Mouse (Mus musculus) frontal cortex, postnatal 25 days (tissue): ENCODE measurements around the gene Zfp446.

Experiments
- DNase-seq, 2 experiments: peaks; one replicate each; pipeline ENCODE4 v3.0.0; 2022; ENCODE audit warnings: low spot score in 2 of 2

The Zfp446 gene

DNA sequence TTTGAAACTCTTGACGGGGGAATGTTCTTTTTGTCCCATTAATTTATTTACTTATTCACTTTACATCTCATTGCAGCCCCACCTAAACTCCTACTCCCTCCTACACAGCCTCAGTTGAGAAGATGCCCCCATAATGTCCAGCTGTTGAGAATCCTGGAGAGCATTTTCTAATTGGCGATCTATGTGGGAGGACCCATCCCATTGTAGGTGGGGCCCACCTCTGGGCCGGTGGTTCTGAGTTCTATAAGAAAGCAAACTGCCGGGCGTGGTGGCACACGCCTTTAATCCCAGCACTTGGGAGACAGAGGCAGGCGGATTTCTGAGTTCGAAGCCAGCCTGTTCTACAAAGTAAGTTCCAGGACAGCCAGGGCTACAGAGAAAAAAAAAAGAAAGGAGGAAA is 9.3 kb downstream of the Zfp446 start:
- DNase-seq, result no peak

DNA sequence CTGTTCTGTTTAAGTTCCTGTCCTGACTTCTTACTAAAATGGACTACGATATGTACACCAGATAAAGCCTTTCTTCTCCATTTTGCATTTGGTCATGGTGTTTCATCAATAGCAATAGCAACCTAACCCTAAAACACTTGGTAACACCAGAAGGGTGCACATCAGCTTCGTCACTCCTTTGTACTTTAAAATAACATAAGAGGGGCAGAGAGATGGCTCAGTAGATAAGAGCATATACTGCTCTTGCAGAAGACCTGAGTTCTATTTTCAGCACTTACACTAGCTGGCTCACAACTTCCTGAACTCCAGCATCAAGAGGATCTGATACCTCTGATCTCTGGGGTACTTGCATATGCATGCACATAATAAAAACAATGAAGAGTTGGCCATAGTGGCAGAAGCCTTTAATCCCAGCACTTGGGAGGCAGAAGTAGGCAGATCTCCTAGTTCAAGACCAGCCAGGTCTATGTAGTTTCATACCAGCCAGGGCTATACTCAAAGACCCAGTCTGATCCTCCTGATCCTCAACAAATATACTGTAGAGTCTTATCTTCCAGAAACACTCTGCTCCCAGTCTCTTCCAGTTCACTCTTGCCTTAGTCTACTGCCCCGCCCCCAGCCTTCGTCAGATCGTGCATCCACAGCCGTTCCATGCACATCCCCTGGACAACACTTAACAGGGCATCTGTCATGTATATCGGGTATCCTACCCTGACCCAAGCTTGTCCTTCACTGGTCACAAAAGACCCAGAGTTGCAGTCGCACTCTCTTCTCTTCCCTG is 10.0 kb downstream of the Zfp446 start:
- DNase-seq, result no peak

DNA sequence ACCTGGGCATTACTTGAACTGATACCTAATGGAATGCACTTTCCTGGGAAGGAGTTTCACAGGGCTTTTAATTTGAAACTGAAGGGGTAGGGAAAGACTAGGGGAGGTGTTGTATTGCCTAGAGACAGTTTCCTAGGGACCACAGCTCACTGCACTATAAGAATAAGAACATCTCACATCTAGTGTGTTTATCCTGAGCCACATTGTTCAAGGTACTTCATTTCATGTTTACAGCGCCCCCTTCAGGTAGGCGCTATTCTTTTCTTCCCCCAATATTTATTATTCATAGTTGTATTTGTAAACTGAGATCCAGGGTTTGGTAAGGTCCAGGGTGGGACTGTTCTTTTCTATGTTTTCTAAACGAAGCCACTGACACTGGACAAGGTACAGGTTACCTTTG is 14.6 kb downstream of the Zfp446 start:
- DNase-seq, result no peak

GRCm38 (mm10) chr7:12993148-12993547 is 15.5 kb downstream of the Zfp446 start:
- DNase-seq, result no peak

DNA sequence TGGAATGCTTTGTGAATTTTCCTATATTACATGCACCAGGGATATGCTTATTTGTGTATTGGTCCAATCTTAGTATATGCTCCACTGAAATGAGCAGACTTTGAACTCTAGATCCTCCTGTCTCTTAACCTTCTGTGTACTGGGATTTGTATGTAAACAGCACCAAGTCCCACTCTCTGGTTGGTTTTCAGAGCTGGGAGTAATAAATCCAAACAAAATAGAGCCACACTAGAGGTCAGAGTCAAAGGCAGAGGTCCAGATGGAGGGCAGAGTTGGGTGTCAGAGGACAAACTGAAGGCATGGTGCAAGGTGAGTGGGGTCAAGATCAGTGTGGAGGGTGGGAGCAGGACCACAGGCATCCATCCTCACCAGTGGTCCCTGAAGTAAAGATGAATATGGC is 18.2 kb downstream of the Zfp446 start:
- no peak for DNase-seq

- no peak for DNase-seq
Measured at GRCm38 (mm10) chr7:12997230-12997629, 19.6 kb downstream of the Zfp446 start.

GRCm38 (mm10) chr7:12998053-12998452 is 20.4 kb downstream of the Zfp446 start, which contains the start of gene Slc27a5:
Slc27a5 (minus strand) TSS chr7:12998192.
- no peak for DNase-seq

DNA sequence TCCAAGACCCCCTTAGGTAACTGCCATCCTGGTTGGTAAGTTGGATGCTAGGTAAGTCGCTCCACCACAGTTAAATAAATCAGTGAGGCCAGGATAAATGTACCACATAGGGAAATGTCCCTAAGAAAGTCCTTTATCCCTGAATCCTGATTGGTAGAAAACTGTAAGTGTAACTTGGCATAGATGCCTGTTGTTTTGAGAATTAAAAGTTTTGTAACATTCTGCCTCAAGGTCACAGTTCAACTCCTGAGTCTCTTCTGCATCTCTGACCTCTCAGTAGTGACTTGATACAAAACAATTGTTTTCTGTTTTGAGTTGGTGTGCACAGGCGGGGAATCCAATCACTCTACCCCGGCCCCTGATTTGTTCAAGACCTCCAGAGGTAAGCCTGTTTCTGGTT is 21.2 kb downstream of the Zfp446 start, which contains the start of gene Trim28:
TSS of gene Trim28 (plus strand) at position 264 of the 400 bp plus-strand sequence.
- no peak for DNase-seq

- DNase-seq, result no peak
Measured at GRCm38 (mm10) chr7:13001584-13001983, 23.9 kb downstream of the Zfp446 start.

DNA sequence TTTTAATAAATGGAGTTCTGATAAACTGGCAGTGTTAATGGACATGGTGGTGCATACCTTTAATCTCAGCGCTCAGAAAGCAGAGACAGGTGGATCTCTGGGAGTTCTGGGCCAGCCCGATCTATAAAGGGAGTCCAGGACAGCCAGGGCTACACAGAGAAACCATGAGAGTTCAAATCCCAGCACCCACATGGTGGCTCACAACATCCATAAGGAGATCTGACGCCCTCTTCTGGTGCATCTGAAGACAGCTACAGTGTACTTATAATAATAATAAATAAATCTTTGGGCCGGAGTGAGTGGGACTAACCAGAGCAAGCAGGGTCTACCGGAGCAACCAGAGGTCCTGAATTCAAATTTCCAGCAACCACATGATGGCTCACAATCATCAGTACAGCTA is 25.7 kb downstream of the Zfp446 start:
- no peak for DNase-seq

DNA sequence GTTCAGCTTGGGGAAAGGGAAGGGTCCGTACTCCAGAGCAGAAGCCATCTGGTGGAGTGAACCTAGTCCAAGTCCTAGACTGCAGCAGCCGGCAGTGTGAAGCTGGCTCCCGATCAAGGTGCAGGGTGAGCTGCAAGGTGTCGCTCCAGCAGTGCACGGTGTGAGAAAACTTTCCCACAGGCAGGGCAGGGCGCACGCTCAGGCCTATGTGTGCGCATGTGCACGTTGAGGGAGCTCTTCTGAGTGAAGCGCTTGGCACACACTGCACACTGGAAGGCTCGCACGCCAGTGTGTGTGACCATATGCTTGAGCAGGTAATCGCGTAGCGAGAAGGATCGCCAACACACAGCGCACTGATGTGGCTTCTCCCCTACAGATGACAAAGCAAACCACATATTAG is 28.4 kb downstream of the Zfp446 start:
- no peak for DNase-seq

DNA sequence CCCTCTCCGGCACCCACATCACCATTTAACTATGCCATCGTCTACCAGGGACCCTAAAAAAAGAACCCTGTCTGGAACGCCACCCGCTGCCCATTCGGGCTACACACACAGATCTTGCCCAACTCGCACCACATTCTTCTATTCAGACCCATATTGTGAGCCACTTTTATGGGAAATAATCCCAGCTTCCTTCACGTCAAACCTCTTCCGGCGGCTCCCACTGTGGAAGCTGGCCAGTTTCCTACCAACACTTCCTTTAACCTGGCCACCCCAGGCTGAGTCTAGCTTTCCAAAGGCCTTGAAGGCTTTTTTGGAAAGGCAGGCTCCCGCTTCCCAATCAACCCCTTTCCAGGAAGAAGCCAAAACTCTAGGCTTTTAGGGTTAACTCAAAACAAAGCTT is 28.9 kb downstream of the Zfp446 start:
- no peak for DNase-seq

DNA sequence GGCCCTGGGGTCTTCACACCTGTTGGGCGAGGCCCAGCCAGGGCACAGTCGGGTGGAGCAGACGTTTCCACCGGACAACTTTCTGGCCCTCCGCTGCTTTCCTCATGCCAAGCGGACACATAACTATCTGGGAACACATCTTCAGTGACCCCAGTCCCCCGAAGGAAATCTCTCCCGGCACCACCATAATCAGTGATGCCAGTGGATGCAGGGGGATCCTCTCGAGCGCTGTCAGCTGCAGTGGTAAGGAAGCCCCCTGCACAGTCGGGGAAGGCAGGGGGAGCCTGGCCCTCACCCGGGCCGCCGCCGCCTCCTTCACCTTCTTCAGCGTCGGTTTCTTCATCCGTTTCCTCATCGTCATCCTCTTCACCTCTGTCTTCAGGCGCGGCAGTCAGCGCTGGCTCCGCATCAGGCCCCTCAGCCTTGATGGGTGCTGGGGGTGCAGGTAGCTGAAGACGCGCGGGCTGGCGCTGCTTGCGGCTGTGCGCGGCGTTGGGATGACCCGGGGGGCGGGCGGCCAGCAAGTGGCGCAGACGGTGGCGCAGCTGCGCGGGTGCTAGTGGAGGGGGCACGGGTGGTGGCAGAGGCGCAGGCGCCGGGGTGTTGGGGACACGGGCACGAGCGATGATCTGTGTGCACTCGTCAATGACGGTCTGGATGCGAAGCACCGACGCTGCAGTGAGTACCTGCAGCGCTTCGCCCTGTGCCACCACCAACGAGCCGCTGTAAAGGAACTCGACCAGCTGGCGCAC is 29.9 kb downstream of the Zfp446 start:
- DNase-seq, result no peak

GRCm38 (mm10) chr7:13009143-13010004 is 31.7 kb downstream of the Zfp446 start:
- DNase-seq, result peak; percentile 90 to 93

GRCm38 (mm10) chr7:13010005-13010908 is 32.6 kb downstream of the Zfp446 start, which contains the start of gene Zbtb45:
Zbtb45 (minus strand) TSS chr7:13010034.
- no peak for DNase-seq

GRCm38 (mm10) chr7:13013671-13014070 is 36.0 kb downstream of the Zfp446 start:
- no peak for DNase-seq

DNA sequence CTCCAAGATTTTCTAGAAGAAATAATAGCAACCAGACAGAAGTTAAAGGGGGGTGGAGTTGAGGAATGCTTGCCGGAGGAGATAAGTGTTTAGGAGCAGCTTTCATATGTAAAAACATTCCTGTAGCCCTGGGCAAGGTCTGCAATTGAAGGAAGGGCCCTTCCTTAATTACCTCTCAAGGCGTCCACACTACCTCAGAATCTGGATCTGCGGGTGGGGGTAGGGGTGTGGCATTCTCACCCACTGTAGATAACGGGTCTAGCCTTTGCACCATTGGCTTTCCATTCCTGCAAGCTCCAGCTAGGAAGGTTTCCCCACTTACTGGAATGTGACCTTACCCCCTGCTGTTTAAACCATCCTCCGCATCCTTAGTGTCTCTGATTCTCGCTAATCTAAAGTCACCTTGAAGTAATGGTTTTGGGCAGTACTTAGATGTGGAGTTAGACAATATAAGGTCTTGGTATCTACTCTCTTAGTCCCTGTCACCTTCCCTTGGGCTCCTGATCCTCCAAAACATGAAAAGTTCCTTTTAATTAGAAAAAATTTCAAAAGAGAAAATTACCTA is 36.7 kb downstream of the Zfp446 start:
- DNase-seq, result no peak

DNA sequence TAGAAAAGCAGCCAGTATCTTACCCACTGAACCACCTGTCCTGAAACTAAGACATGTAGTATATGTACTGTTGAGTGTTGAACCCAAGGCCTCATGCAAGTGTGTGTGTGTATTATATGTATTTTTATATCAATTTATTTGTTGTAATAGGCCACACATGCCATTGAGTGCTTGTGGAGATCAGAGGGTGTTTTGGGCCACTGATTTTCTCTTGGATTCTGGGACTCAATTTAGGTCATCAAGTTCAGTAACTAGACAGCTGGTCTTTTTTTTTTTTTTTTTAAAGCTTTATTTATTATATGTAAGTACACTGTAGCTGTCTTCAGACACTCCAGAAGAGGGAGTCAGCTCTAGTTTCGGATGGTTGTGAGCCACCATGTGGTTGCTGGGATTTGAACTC is 37.6 kb downstream of the Zfp446 start:
- no peak for DNase-seq

- no peak for DNase-seq
Measured at GRCm38 (mm10) chr7:13022773-13023535, 45.3 kb downstream of the Zfp446 start.
